Mouse (Mus musculus): ENCODE results near the gene Gm609. TPM values are rescaled to one million over a fixed set of nuclear protein-coding genes. Genes with fewer than 3 reads are reported as not detected.
"Not testable (repeated sequence)": the region's sequence is repeated elsewhere in the genome, so short reads cannot be mapped to it uniquely, and the experiment has no call there.

Gene Gm609
- total RNA-seq (2021): under 1 TPM; 0.11 to 0.25 TPM
- long read RNA-seq: 0 reads

DNA sequence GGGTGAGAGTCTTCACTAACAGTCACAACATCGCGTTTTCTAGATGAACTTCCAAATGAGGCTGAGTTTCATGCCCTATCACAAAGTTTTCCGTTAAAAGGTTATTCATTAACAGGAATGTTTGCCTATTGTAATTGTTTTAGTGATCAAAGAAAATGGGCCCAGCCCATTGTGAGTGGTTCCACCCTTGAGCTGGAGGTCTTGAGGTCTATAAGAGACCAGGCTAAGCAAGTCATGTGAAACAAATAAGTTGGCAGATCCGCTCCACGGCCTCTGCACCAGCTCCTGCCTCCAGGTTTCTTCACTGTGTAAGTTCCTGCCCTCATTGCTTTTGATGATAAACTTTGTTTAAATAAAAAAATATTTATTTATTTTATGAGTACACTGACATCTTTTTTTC lies at the start of gene Gm609:
TSS of gene Gm609 (minus strand) at position 43 of the 400 bp plus-strand sequence.
- DNase-seq (ENCODE audit: low spot score in 2 of 2): no peak

DNA sequence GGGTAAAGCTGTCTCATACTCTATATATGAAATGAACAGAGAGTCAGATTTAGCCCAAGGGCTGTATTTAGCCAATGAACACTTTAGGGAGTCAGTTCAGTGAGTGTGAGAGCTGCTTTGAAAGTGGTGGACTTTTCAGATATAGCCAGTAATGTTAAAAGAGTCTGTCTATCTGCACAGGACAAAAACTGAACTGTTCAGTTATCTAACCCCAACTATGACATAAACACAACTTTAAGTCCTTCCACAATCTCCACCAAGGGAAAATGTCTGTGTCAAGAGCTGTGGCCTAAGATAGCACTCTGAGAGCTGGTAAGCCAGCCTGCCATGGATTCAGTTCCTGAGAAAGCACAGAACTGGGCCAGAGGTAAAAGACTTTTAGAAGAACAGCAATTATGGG lies 49.3 kb upstream of the Gm609 start:
- no peak for DNase-seq (ENCODE audit: low spot score in 2 of 2)

DNA sequence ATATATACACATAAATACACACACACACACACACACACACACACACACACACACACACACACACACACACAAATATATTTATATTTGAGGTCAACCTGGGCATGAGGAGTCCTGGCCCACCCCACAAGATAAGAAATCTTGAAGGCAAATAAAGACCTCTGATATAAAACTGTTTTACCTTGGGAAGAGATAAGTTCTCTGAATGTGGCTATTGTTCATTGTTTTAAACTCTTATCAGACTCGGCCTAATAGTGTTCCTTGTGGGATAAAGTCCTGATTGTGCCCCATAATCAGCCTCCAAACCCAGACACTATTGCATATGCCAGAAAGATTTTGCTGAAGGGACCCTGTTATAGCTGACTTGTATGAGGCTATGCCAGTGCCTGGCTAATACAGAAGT lies 45.6 kb upstream of the Gm609 start:
- DNase-seq (ENCODE audit: low spot score in 2 of 2): not testable (repeated sequence)

DNA sequence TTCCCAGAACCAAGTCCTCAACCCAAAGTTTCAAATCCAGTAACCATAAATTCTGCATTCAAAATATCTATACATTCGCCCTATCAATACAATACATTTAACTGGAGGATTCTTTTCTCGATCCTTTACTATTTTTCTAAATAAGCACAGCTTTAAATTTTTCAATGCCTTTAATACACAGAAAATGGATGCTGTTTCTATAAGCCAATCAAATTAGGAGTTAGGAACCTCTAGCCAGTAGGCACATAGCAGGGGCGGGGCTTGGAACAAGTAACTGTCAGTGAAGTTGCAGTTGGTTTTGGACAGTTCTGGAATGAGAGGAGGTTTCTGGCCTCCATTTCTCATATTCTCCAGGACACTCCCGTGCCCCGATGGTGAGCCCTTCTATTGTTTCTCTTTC lies 42.2 kb upstream of the Gm609 start, which contains the start of gene Slc9c1:
TSS of gene Slc9c1 (plus strand) at position 301 of the 400 bp plus-strand sequence.
- no peak for DNase-seq (ENCODE audit: low spot score in 2 of 2)

DNA sequence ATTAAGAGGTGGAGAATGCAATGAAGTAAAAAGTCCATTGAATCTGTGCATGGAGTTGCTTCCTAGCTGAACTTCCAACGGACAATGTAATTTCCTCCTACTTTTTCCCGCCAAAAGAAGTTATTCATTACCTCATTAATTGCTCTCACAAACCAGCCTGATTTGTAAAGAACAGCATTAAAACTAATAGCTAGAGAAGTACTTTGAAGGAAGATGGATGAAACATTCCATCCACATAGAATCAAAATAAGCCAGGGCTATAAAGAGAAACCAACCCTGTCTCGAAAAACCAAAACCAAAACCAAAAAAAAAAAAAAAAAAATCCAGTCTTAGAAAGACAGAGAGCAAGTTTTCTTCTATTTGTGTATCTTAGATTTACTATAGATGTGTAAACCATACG lies 39.2 kb upstream of the Gm609 start, which contains the start of gene Gm17783:
TSS of gene Gm17783 (minus strand) at position 101 of the 400 bp plus-strand sequence.
- no peak for DNase-seq (ENCODE audit: low spot score in 2 of 2)

DNA sequence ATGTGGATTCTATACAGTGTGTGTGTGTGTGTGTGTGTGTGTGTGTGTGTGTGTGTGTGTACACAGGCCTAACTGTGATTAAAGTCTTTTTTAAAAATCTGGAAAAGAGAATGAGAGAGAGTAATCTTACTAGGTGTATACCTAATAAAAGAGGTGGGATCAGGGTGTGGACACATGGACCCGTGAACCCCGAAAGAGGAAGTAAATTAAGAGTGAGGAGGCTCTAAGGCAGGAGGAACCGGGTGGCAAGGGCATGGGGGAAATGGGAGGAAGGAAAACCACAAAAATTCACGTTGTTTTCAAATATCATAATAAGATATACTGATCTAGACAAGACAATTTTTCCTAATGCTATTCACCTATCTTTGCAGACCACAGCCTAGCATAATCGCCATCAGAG lies 32.8 kb upstream of the Gm609 start:
- DNase-seq (ENCODE audit: low spot score in 2 of 2): no peak

DNA sequence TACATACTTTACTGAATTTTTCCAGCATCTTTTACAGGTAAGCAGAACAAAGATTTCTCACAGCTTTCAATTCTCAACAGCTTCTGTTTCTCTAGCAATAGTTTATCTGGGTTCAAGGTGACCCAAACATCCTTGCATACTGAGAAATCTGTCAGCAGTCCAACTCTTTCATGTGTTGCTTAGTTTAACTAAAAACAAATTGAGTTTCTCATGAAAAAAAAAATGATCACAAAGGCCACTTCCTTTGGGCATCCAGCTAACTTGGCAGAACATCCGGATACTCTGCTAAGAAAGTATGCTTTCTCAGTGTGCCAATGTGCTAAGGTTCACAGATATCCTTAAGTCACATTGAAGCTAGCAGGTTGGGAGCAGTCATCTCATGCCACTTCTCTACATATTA lies 2.6 kb upstream of the Gm609 start:
- no peak for DNase-seq (ENCODE audit: low spot score in 2 of 2)

DNA sequence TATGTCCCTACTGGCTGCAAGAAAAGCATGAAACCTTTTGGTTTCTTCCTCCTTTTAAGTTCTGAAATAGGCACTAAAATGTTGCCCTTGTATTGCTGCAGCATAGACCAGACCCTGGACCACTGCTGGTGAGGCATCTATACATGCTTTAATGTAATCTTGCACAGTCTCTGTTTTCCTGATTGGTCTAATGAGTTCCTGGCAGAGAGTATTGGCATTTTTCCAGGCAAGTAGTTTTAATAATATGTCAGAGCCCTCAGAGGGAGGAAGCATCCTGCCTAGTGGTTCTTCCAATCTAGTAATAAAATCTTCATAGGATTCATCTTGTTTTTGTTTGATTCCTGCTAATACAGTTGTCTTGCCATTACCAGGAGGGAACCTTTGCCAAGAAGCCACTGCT lies 15.8 kb downstream of the Gm609 start:
- DNase-seq (ENCODE audit: low spot score in 2 of 2): no peak

DNA sequence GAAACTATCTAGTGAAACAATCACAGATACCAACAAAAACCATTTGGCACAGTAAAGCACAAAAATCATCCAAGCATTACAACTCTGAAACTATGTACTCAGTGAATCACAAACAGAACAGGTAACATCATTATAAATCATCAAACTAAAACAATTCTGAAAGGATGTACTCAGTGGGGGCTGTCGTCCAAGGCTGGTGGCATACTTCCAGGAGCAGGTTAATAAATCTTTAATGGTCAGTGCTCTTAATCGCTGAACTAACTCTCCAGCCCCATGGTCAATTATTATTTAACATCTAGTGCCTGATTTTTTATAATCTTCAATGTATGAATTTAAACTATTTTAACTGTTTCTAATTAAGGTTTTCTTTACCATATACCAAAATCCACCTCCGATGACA lies 20.9 kb downstream of the Gm609 start:
- not testable (repeated sequence) for DNase-seq (ENCODE audit: low spot score in 2 of 2)

DNA sequence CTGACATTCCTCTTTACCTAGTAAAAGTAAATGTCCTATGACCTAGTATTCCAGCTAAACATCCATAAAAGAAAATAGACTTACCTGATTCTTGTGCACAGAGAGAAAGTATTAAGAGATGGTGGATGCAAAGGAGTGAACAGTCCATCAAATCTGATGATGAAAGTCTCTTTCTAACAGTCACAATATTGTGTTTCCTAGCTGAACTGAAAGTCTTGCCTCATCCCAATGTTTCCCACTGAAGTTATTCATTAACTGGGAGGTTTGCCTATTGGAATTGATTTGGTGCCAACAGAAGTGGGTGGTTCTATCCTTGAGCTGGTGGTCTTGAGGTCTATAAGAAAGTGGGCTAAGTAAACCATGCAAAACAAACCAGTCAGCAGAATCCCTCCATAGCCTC lies 38.0 kb downstream of the Gm609 start:
- no peak for DNase-seq (ENCODE audit: low spot score in 2 of 2)

DNA sequence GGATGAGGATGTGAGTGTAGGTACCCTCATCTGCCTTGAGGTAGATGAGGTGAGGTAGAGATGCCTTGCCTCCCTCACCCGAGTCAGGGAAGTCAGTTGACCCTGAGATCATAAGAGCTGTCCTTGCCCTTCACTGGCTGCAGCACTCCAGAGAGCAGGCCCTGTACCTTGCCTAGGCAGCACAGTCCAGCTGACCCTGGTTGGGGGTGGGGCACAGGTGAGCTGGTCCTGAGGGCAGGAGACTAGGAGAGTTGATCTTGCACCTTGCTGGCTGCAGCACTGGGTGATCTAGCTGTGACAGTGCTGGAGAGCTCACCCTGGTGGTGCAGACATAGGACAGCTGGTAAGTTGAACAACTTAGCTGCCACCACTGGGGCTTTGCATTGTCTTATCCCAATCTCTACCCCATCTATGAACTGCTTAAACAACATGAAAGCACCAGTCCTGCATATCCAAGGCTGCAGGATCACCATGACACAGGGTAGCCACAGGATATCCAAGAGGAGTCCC lies 55.5 kb downstream of the Gm609 start:
- DNase-seq (ENCODE audit: low spot score in 2 of 2): no peak

DNA sequence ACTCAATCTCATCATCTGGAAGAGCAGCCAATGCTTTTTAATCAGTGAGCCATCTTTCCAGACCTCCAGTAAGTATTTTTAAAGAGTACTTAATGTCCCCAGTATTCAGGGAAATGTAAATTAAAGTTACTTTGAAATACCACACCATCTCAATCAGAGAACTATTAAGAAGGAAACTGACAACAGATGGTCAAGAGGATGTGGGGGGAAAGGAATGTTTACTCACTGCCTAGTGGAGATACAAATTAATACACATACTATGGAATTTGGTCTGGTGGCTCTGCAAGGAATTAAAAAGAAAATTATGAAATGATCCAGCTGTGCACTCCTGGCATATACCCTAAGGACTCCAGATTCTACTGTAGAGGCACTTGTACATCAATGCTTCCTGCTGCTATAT lies 57.2 kb downstream of the Gm609 start:
- no peak for DNase-seq (ENCODE audit: low spot score in 2 of 2)

DNA sequence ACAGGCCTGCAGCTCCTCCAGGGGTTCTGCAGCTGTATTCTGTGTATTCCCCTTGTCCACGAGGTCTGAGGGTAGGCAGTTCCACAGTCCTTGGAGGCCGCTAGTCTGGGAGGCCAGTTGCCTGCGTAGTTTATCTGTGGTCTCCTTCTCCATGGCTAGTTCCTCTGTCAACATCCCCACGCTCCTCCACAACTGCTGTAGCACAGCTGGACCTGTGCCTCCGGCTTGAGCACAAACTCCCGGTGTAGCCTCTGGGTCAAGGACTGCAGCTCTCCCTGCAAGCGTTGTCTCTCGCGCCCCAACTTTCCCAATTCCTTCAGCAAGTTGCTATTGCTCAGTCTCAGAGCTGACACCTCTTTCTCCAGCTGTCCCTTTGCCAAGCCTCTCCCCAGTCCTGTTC lies 65.1 kb downstream of the Gm609 start:
- DNase-seq (ENCODE audit: low spot score in 2 of 2): no peak

DNA sequence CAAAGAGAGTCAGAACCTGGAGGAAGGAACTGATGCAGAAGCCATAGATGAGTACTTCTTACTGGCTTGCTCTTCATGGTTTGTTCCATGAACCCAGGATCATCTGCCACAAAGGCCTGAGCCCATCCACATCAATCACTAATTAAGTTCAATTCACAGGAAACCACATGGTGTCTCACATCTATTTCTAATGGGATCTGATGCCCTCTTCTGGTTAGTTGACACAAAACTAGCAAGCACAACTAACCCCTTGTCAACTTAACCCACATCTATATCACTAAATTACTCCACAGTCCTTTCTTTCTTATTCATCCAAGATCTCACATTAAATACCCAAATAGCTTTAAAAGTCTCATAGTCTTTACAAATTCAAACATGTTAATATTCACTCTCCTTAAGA lies 79.3 kb downstream of the Gm609 start:
- DNase-seq (ENCODE audit: low spot score in 2 of 2): no peak

DNA sequence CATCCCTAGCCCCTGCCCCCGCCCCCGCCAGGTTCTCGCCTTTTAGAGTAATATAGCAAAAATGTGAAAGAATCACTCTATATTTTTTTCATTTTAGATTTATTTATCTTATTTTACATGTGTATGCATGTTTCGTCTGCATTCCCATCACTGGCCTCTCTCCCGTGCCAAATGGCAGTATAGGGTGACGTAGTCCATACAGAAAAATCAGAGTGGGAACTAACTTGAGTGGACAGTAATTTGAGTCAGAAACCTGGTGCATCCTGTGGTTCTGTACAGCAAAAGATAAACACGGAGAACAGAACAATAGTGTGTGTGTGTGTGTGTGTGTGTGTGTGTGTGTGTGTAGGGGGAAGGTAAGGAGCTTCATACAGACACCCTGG lies 83.7 kb downstream of the Gm609 start:
- DNase-seq (ENCODE audit: low spot score in 2 of 2): not testable (repeated sequence)

DNA sequence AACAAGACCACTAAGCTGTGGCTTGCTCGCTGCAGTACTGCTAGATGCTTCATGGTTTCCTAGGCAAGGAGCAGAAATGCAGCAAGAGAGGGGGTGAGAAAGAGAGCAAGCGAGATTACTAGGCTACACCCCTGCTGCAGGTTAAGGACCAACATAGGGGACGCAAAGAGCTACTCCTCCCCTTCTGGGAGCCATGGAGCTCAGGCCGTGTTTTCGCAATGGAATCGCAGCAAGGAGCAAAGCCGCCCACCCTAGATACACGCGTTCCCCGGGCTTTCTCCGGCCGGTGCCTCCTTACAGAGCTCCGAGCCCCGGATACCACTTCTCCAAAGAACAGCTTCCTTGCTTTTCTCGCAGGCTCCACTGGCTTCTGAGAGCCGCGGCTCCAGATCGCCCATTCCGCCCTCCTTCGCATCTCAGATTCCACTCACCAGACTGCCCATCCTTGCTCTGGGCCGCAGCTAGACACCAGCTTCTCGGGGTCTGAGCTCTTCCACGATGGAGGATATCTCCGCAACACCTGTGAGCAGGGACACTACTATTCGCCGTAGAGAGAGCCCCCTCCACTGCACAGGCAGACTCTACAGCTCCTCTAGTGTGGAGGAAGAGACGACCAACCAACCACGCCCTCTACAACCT lies 84.2 kb downstream of the Gm609 start, which contains the start of gene Cd200:
TSS of gene Cd200 (minus strand) at position 629 of the 639 bp plus-strand sequence.
- DNase-seq (ENCODE audit: low spot score in 2 of 2): peak; percentile 61 to 67

DNA sequence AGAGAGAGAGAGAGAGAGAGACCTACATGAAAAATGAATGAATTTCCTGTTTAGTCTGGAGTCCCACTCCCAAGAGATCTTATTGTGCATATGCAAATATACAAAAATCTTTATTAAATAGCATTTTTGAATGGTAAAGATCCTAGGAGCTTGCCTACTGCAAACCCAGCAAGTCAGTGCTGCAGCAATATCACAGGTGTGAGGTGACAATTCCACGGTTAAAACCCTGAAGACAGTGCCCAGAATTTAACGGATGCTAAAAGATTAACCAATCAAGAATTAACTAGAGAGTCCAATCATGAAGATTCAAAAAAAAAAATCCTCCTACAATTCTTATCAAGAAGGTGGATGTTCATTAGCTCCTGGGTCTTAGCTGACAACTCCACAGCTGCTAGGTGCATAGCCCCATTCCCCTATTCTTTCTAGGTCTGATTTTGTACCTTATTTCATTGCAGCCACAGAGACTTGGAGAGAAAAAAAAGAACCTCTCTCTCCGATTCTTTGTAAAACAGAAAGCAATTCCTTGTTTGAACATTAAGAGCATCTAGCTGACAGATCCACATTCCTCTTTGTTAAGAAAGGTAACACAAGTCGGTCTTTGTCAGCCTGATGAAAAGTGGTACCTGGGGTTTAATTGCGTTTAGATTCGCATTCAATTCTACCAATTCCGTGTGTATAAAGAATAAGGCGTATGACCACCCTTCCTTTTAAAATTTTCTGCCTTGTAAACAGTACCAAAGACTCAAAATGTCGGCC lies 84.9 kb downstream of the Gm609 start:
- DNase-seq (ENCODE audit: low spot score in 2 of 2): no peak

DNA sequence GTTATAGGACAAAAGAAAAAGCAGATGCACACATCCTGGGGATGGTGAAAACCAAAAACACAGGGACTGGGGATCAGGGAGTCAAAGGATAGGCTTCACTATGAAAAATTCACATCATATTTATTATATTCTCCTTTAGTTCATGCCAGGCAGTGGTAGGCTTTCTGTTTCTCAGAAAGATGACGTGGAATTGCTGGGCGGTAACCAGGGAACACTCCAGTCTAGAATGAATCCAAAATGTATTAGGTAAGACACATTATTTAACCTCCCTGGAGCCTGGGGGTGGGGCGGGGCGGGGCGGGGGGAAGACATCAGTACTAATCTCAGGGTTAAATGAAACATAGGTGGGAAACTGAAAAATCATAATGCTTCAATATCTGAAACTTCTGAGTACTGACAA lies 85.7 kb downstream of the Gm609 start:
- DNase-seq (ENCODE audit: low spot score in 2 of 2): no peak

DNA sequence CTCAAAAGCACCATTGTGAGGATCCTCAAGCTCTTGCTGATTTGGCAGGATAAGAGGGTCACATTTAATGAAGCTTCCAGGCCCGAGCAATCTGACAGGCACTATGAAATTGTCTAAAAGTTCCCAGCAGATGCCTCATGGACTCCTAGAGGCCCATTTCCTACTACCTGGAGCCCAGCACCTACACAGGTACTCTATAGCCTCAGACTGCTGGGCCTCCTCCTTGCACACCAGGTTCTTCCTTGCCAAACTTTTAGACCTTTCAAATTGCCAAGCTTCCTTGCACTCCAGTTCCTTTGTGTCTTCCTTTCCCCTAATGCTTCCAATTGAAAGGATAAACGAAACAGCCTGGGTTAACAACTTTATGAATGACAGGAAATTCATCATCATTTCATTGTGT lies 89.8 kb downstream of the Gm609 start:
- DNase-seq (ENCODE audit: low spot score in 2 of 2): no peak

DNA sequence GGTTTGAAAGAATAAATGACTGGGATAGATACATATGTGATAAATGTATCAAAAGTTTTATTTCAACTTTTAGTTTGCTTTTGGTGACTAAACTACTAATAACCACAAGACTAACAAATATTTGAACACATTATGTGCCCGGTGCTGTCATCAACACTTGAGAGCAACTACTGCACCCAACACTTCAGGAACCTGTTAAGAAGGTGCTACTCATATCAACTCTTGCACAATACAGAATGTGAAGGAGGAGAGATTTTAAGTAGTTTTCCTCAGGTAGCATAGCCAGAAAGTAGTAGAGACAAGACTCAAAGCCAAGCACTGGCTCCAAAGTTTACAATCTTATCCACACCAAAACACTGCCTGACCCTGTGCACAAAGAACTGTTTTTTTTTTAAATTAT lies 90.7 kb downstream of the Gm609 start:
- no peak for DNase-seq (ENCODE audit: low spot score in 2 of 2)

DNA sequence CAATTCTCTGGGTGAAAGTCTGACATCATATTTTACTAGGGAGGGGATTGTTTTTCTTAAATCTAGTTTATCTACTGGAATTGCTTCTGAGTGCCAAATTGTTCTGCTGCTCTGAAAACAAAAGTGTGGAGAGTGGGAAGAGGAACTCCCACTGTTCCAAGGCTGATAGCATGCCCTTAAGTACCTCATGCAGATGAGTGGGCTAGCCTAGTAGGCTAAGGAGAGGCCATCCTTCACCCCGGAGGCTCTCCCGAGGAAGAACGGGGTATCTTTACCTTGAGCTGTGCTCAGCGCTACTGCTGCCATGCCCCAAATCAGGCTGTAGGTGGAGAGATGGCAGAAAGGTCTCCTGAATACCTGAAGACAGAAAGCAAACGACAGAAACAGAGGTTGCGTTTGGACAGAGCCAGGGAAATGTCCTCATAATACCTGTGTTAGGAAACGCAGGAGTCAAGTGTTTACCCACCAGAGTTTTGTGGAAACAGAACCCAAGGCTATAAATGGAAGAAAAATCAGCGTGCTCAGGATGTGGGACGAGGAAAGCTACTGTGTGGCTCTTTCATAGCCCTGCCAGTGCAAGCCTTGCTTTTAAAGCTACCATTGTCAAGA lies 92.7 kb downstream of the Gm609 start:
- no peak for DNase-seq (ENCODE audit: low spot score in 2 of 2)

DNA sequence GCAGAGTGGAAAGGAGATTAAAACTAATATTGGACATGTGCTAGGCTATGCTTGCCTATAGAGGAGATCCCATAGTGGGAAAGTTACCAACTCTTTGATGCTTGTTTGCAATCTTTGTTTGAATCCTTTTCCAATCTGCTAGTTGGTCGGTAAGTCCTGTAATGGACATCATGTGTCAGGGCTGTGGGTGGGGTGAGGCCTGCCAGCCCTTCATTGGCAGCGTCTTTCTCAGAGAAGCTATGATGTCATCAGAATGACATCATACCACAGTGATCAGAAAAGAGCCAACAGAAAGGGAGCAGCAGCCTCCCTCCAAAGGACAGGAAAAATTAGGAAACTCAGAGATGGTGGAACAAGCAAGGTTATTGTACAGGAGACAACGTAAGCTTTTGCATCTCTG lies 93.4 kb downstream of the Gm609 start:
- DNase-seq (ENCODE audit: low spot score in 2 of 2): no peak
